Mouse (Mus musculus): ENCODE measurements around the gene F8a. TPM values are rescaled to one million over a fixed set of nuclear protein-coding genes. Genes with fewer than 3 reads are reported as not detected.
"Not testable (repeated sequence)": the region's sequence is repeated elsewhere in the genome, so short reads cannot be mapped to it uniquely, and the experiment has no call there.

Gene F8a
- 8.2 and 8.5 TPM in 2 replicates for polyA plus RNA-seq (2015; fragmentation: Nextera tagmentation; extraction: Ambion mirVana)

GRCm38 (mm10) chrX:73227914-73228605 is at the start of gene F8a:
Gene F8a (plus strand): TSS chrX:73228291.
- H3K4me2 ChIP-seq = peak within 1 kb of the TSS; percentile 88
- peaks cover 16% of the 10 kb centered on the region; the same call in 1 of the 2 replicates for H3K27me3 ChIP-seq (replicated peaks)
- H3K27ac ChIP-seq (replicated peaks) = peak within 1 kb of the TSS; percentile 91
- H3K36me3 ChIP-seq = no peaks in the 10 kb centered on the region
- no peaks in the 10 kb centered on the region for H3K9me3 ChIP-seq
- H3K9ac ChIP-seq = peak within 1 kb of the TSS; percentile 83
- H3K4me1 ChIP-seq = peaks cover 10% of the 10 kb centered on the region; the same call in 1 of the 2 replicates
- peak; percentile 86 for ATAC-seq (ENCODE audit: extremely low read depth, insufficient number of reproducible peaks, low FRiP score, low TSS enrichment)
- peak within 1 kb of the TSS; percentile 68 for H3K4me3 ChIP-seq
- 14% methylated on average over 39 of the region's 39 CpGs for WGBS

- H3K27ac ChIP-seq (replicated peaks); ATAC-seq (ENCODE audit: extremely low read depth, insufficient number of reproducible peaks, low FRiP score, low TSS enrichment); H3K9ac ChIP-seq; H3K27me3 ChIP-seq (replicated peaks); H3K36me3 ChIP-seq; H3K4me2 ChIP-seq; H3K4me3 ChIP-seq; H3K9me3 ChIP-seq; H3K4me1 ChIP-seq: not testable (repeated sequence)
- 65% methylated on average over 12 of the region's 12 CpGs for WGBS
These were observed 36.2 kb upstream of the F8a start, which contains the start of gene Xlr3b for GRCm38 (mm10) chrX:73191934-73192333. Gene Xlr3b (plus strand): TSS chrX:73192207.

- H3K27me3 ChIP-seq (replicated peaks); H3K4me2 ChIP-seq; ATAC-seq (ENCODE audit: extremely low read depth, insufficient number of reproducible peaks, low FRiP score, low TSS enrichment); H3K9me3 ChIP-seq; H3K27ac ChIP-seq (replicated peaks); H3K9ac ChIP-seq; H3K4me1 ChIP-seq; H3K36me3 ChIP-seq; H3K4me3 ChIP-seq: not testable (repeated sequence)
- 74% methylated on average over 12 of the region's 19 CpGs for WGBS
These were observed 14.1 kb upstream of the F8a start, which contains the start of gene Xlr4b for GRCm38 (mm10) chrX:73213819-73214564. Gene Xlr4b (plus strand): TSS chrX:73214333.

GRCm38 (mm10) chrX:73225365-73225764 is 2.7 kb upstream of the F8a start:
- no peak for ATAC-seq (ENCODE audit: extremely low read depth, insufficient number of reproducible peaks, low FRiP score, low TSS enrichment)
- H3K9ac ChIP-seq = no peak overlapping the region
- H3K9me3 ChIP-seq = no peaks in the 10 kb centered on the region
- whole genome bisulfite sequencing = 48% methylated on average over 1 of the region's 1 CpGs
- H3K36me3 ChIP-seq = no peaks in the 10 kb centered on the region
- peaks cover 16% of the 10 kb centered on the region; the same call in 1 of the 2 replicates for H3K27me3 ChIP-seq (replicated peaks)
- no peak overlapping the region for H3K27ac ChIP-seq (replicated peaks)
- H3K4me1 ChIP-seq = peaks cover 9% of the 10 kb centered on the region; the same call in 1 of the 2 replicates
- H3K4me2 ChIP-seq = no peak overlapping the region
- no peak overlapping the region for H3K4me3 ChIP-seq

- peaks cover 10% of the 10 kb centered on the region; the same call in 1 of the 2 replicates for H3K4me1 ChIP-seq
- 12% methylated on average over 38 of the region's 51 CpGs for WGBS
- H3K9me3 ChIP-seq = no peaks in the 10 kb centered on the region
- peak overlapping the region; percentile 88 for H3K4me2 ChIP-seq
- no peaks in the 10 kb centered on the region for H3K36me3 ChIP-seq
- peak; percentile 25; the same call in 1 of the 2 replicates for ATAC-seq (ENCODE audit: extremely low read depth, insufficient number of reproducible peaks, low FRiP score, low TSS enrichment)
- peak overlapping the region; percentile 68 for H3K4me3 ChIP-seq
- peak overlapping the region; percentile 91 for H3K27ac ChIP-seq (replicated peaks)
- peaks cover 16% of the 10 kb centered on the region; the same call in 1 of the 2 replicates for H3K27me3 ChIP-seq (replicated peaks)
- H3K9ac ChIP-seq = peak overlapping the region; percentile 83
These were observed 619 bp downstream of the F8a start for GRCm38 (mm10) chrX:73228606-73229214.

- Histone ChIP-seq H3K4me2 (peak overlapping the region; percentile 88), H3K36me3 (no peaks in the 10 kb centered on the region), H3K27ac (replicated peaks) (no peak overlapping the region), H3K9me3 (no peaks in the 10 kb centered on the region), H3K27me3 (replicated peaks) (peaks cover 16% of the 10 kb centered on the region; the same call in 1 of the 2 replicates), H3K4me1 (peaks cover 10% of the 10 kb centered on the region; the same call in 1 of the 2 replicates), H3K9ac (peak overlapping the region; percentile 83), H3K4me3 (peak overlapping the region; percentile 68)
- WGBS = 37% methylated on average over 3 of the region's 3 CpGs
- no peak for ATAC-seq (ENCODE audit: extremely low read depth, insufficient number of reproducible peaks, low FRiP score, low TSS enrichment)
These were observed 1.2 kb downstream of the F8a start for GRCm38 (mm10) chrX:73229288-73229687.

GRCm38 (mm10) chrX:73242821-73243325 is 14.8 kb downstream of the F8a start, which contains the start of gene Xlr4c:
Gene Xlr4c (minus strand): TSS chrX:73243130.
- not testable (repeated sequence) for H3K9me3 ChIP-seq; ATAC-seq (ENCODE audit: extremely low read depth, insufficient number of reproducible peaks, low FRiP score, low TSS enrichment); H3K9ac ChIP-seq; H3K4me2 ChIP-seq; H3K27me3 ChIP-seq (replicated peaks); H3K36me3 ChIP-seq; H3K4me3 ChIP-seq; H3K27ac ChIP-seq (replicated peaks); H3K4me1 ChIP-seq
- WGBS = 77% methylated on average over 14 of the region's 14 CpGs

GRCm38 (mm10) chrX:73262428-73262827 is 34.3 kb downstream of the F8a start:
- not testable (repeated sequence) for ATAC-seq (ENCODE audit: extremely low read depth, insufficient number of reproducible peaks, low FRiP score, low TSS enrichment)

GRCm38 (mm10) chrX:73265270-73265669 is 37.2 kb downstream of the F8a start, which contains the start of gene Xlr3c:
Gene Xlr3c (minus strand): TSS chrX:73265390.
- not testable (repeated sequence) for H3K4me1 ChIP-seq; H3K9me3 ChIP-seq; H3K4me3 ChIP-seq; H3K9ac ChIP-seq; ATAC-seq (ENCODE audit: extremely low read depth, insufficient number of reproducible peaks, low FRiP score, low TSS enrichment); H3K27me3 ChIP-seq (replicated peaks); H3K4me2 ChIP-seq; H3K36me3 ChIP-seq; H3K27ac ChIP-seq (replicated peaks)
- 75% methylated on average over 14 of the region's 14 CpGs for WGBS

More at GRCm38 (mm10) chrX:73262428-73262827, 34.3 kb downstream of the F8a start:
- H3K4me2 ChIP-seq; H3K36me3 ChIP-seq; H3K27ac ChIP-seq (replicated peaks); H3K9ac ChIP-seq; H3K27me3 ChIP-seq (replicated peaks); H3K4me3 ChIP-seq; H3K9me3 ChIP-seq; H3K4me1 ChIP-seq: not testable (repeated sequence)
- 91% methylated on average over 1 of the region's 2 CpGs for WGBS

All from heart, embryonic 13.5 days (tissue).